Mouse (Mus musculus) lung, postnatal 0 days (tissue): ENCODE measurements around the gene Mgst3.

Source experiments
- CTCF ChIP-seq: IDR thresholded peaks from 2 replicates; pipeline ENCODE4 v1.5.1; 2016; ENCODE audit warnings: antibody characterized with exemption, mild to moderate bottlenecking
- EP300 ChIP-seq: IDR thresholded peaks from 2 replicates; pipeline ENCODE4 v1.6.1; 2016; ENCODE audit warnings: antibody characterized with exemption, mild to moderate bottlenecking, control low read depth

GRCm38 (mm10) chr1:167328776-167329175, 64.9 kb downstream of the Mgst3 start:
- no peak for TF ChIP-seq CTCF
- no peak for TF ChIP-seq EP300
